ENCODE assay signal across 21 mouse cellular contexts in the genomic region with DNA sequence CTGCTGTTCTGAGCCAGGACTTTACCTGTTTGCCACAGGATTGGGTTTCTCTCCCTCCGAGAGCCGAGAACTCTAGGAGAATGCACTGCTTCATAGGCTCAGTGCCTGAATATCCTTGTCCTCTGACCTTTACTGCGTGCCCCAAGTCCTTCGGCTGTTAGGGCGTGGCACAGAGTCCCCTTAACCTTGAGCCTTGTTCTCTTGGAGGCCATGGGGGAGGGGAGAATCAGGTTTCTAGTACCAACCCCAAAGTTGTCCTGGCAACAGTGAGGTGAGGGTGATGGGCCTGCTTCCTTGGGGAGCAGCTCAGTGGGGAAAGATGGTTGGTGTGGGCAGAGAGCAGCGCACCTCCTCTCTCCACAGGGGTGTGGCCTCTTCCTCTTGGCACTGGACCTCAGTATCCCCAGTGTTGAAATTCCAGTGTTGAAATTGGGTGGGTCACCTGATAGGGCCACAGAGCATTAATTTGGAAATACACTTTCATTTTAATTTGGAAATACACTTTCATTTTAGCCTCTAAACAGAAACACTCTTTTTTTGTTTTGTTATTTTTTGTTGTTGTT. TPM values are rescaled to one million over a fixed set of nuclear protein-coding genes. Genes with fewer than 3 reads are reported as not detected.
DNase-seq lines count a peak whose midpoint lies in the region; TF ChIP-seq lines count a peak whose summit lies in the region.
"Had no signal": no experiment of that assay in that cellular context is flagged by ENCODE, and none has a peak within 500 bp of the region (broad histone marks: within the 10 kb centered on the region; RNA-seq: fewer than 3 reads in every experiment).

No protein-coding gene starts in this region.

- TF ChIP-seq CTCF in ES-Bruce4 (IDR thresholded peaks at IDR 0.05; ENCODE audit: low read depth, low read length): no peak

- H3K27me3 ChIP-seq in ES-Bruce4 (ENCODE audit: control insufficient read depth, insufficient read depth, low read length, poor library complexity, severe bottlenecking): no peaks in the 10 kb centered on the region
- H3K27me3 ChIP-seq: embryonic facial prominence, embryonic 13.5 days; liver, embryonic 12.5 days; neural tube, embryonic 13.5 days had no signal

- TF ChIP-seq POLR2A in ES-Bruce4 (IDR thresholded peaks at IDR 0.05; ENCODE audit: insufficient read depth, low read length): no peak

- H3K4me1 ChIP-seq in ES-Bruce4 (ENCODE audit: control insufficient read depth, insufficient read depth, low read length): peaks cover 20% of the 10 kb centered on the region
- peaks cover 5% of the 10 kb centered on the region for H3K4me1 ChIP-seq in brown adipose tissue, adult 24 weeks (ENCODE audit: control insufficient read depth, insufficient read depth, insufficient read length, low read length)
- H3K4me1 ChIP-seq: liver, embryonic 12.5 days had no signal

- H3K27ac ChIP-seq in ES-Bruce4 (ENCODE audit: insufficient read depth, low read length): peak overlapping the region; percentile 48
- peak overlapping the region; percentile 89 for H3K27ac ChIP-seq in brown adipose tissue, adult 24 weeks (replicated peaks; ENCODE audit: low read depth, low read length)
- H3K27ac ChIP-seq: embryonic facial prominence, embryonic 13.5 days; forebrain, embryonic 10.5 days; hindbrain, embryonic 14.5 days; liver, embryonic 12.5 days; neural tube, embryonic 13.5 days had no signal

- H3K9ac ChIP-seq in ES-Bruce4 (ENCODE audit: low read depth, poor library complexity, severe bottlenecking): no peak overlapping the region
- H3K9ac ChIP-seq: embryonic facial prominence, embryonic 13.5 days; hindbrain, embryonic 14.5 days; liver, embryonic 12.5 days; liver, postnatal 0 days; neural tube, embryonic 13.5 days had no signal

- H3K4me3 ChIP-seq in ES-Bruce4 (ENCODE audit: low read depth, low read length): no peak overlapping the region
- H3K4me3 ChIP-seq in brown adipose tissue, adult 24 weeks (ENCODE audit: insufficient read depth, low read depth, low read length): no peak overlapping the region
- H3K4me3 ChIP-seq: embryonic facial prominence, embryonic 13.5 days; forebrain, embryonic 10.5 days; liver, embryonic 12.5 days; myocyte; neural tube, embryonic 13.5 days had no signal

- no peaks in the 10 kb centered on the region for H3K36me3 ChIP-seq in ES-Bruce4 (ENCODE audit: control insufficient read depth, insufficient read depth, low read length, poor library complexity, severe bottlenecking)
- H3K36me3 ChIP-seq: forebrain, embryonic 10.5 days; liver, embryonic 12.5 days; neural tube, embryonic 13.5 days had no signal

- TF ChIP-seq EP300 in ES-Bruce4 (IDR thresholded peaks at IDR 0.05; ENCODE audit: insufficient read depth, low read depth, low read length): peak; percentile 92

- no peaks in the 10 kb centered on the region for H3K9me3 ChIP-seq in ES-Bruce4 (replicated peaks; ENCODE audit: control insufficient read depth, insufficient read depth, low read length, poor library complexity, severe bottlenecking)
- H3K9me3 ChIP-seq: embryonic facial prominence, embryonic 13.5 days; forebrain, embryonic 10.5 days; liver, embryonic 12.5 days; neural tube, embryonic 13.5 days had no signal

- peak; percentile 34 for DNase-seq in adrenal gland, adult 2 months
- DNase-seq in adrenal gland, postnatal 25 days: no peak
- peak; percentile 37 to 46 for DNase-seq in lung, adult 18-20 months
- DNase-seq in lung, postnatal 4 days: no peak
- DNase-seq in natural killer cell, adult 2 months (ENCODE audit: low spot score in 2 of 2): no peak
- no peak for DNase-seq in T-cell, adult 2 months (ENCODE audit: low spot score)
- DNase-seq: cerebellum, adult 18-20 months; cerebellum, postnatal 10 days; kidney, adult 9 months; kidney, postnatal 10 days; layer of hippocampus, postnatal 36 days; left cerebral cortex, postnatal 4 days; liver, postnatal 0 days had no signal

RNA-seq across cellular contexts. Expression of gene Adcy3, which starts 46.8 kb away (rescaled TPM):
- total RNA-seq in adrenal gland, adult 2 months (2021): 10 to 100 TPM; 43.3 to 94.2 TPM
- polyA plus RNA-seq in adrenal gland, adult 2 months (2012; rRNA removed): 25.1 and 25.5 TPM in 2 replicates
- 28.3 and 39.5 TPM in 2 replicates for total RNA-seq in adrenal gland, postnatal 25 days (2021)
- polyA plus RNA-seq in ES-Bruce4 (2011; ENCODE audit: insufficient read depth, insufficient read length, low read depth, missing spikeins): 8.2 and 9.2 TPM in 2 replicates
- polyA plus RNA-seq in brown adipose tissue, adult 24 weeks (2012; ENCODE audit: insufficient read depth, insufficient read length, missing spikeins): 28.5 and 35.8 TPM in 2 replicates

RNA-seq across cellular contexts. Expression of gene Ptrhd1, which starts 54.1 kb away (rescaled TPM):
- 1 to 10 TPM; 8.2 to 8.3 TPM for total RNA-seq in adrenal gland, adult 2 months (2021)
- 7.7 and 7.8 TPM in 2 replicates for polyA plus RNA-seq in adrenal gland, adult 2 months (2012; rRNA removed)
- 7.4 and 7.6 TPM in 2 replicates for total RNA-seq in adrenal gland, postnatal 25 days (2021)
- polyA plus RNA-seq in ES-Bruce4 (2011; ENCODE audit: insufficient read depth, insufficient read length, low read depth, missing spikeins): 6.9 and 7.2 TPM in 2 replicates
- polyA plus RNA-seq in brown adipose tissue, adult 24 weeks (2012; ENCODE audit: insufficient read depth, insufficient read length, missing spikeins): 10.0 and 12.2 TPM in 2 replicates

RNA-seq across cellular contexts. Expression of gene Cenpo, which starts 54.3 kb away (rescaled TPM):
- 1 to 10 TPM; 6.5 to 7.8 TPM for total RNA-seq in adrenal gland, adult 2 months (2021)
- polyA plus RNA-seq in adrenal gland, adult 2 months (2012; rRNA removed): 10.2 and 13.7 TPM in 2 replicates
- 9.6 and 10.2 TPM in 2 replicates for total RNA-seq in adrenal gland, postnatal 25 days (2021)
- 24.4 and 27.0 TPM in 2 replicates for polyA plus RNA-seq in ES-Bruce4 (2011; ENCODE audit: insufficient read depth, insufficient read length, low read depth, missing spikeins)
- 5.7 and 6.5 TPM in 2 replicates for polyA plus RNA-seq in brown adipose tissue, adult 24 weeks (2012; ENCODE audit: insufficient read depth, insufficient read length, missing spikeins)

Comparison
In these comparisons a context has a peak if more than half of its experiments do, and no peak if none do; other contexts are left out.
1. DNase-seq: peak in adrenal gland, adult 2 months (single experiment) and lung, adult 18-20 months (2 of 2); none in adrenal gland, postnatal 25 days (single experiment), lung, postnatal 4 days (0 of 2), natural killer cell, adult 2 months (0 of 2) and T-cell, adult 2 months (single experiment).